Mouse (Mus musculus): ENCODE data around the gene Brsk2. TPM values are rescaled to one million over a fixed set of nuclear protein-coding genes. Genes with fewer than 3 reads are reported as not detected.

Brsk2 gene
- polyA plus RNA-seq, 1 experiment = 173 TPM

GRCm38 (mm10) chr7:141949799-141950103 is 200 bp downstream of the Brsk2 start:
- TF ChIP-seq POLR2A (IDR thresholded peaks at IDR 0.05; ENCODE audit: borderline replicate concordance, insufficient read depth, low read length) = no peak
- TF ChIP-seq CTCF (IDR thresholded peaks at IDR 0.05; ENCODE audit: borderline replicate concordance, insufficient read depth, low read depth, low read length) = no peak
- Histone ChIP-seq H3K4me3 (replicated peaks; ENCODE audit: insufficient read depth, low read depth, low read length) (peak overlapping the region; percentile 64), H3K4me1 (ENCODE audit: control insufficient read depth, insufficient read depth, low read length) (peaks cover 36% of the 10 kb centered on the region), H3K27ac (ENCODE audit: insufficient read depth, low read length) (peak overlapping the region; percentile 58), H3K27me3 (ENCODE audit: control insufficient read depth, insufficient read depth, low read length) (no peaks in the 10 kb centered on the region)
- 7% methylated on average over 47 of the region's 54 CpGs for WGBS
- no peak for DNase-seq

- DNase-seq = peak; percentile 75 to 80
- H3K4me3 ChIP-seq (replicated peaks; ENCODE audit: insufficient read depth, low read depth, low read length) = peak overlapping the region; percentile 64
- peak; percentile 39; the same call in 1 of the 2 replicates for TF ChIP-seq CTCF (IDR thresholded peaks at IDR 0.05; ENCODE audit: borderline replicate concordance, insufficient read depth, low read depth, low read length)
- TF ChIP-seq POLR2A (IDR thresholded peaks at IDR 0.05; ENCODE audit: borderline replicate concordance, insufficient read depth, low read length) = no peak
- peaks cover 40% of the 10 kb centered on the region for H3K4me1 ChIP-seq (ENCODE audit: control insufficient read depth, insufficient read depth, low read length)
- H3K27ac ChIP-seq (ENCODE audit: insufficient read depth, low read length) = peak overlapping the region; percentile 58
- H3K27me3 ChIP-seq (ENCODE audit: control insufficient read depth, insufficient read depth, low read length) = no peaks in the 10 kb centered on the region
- WGBS = under 1% methylated on average over 82 of the region's 84 CpGs
These were observed 808 bp downstream of the Brsk2 start for GRCm38 (mm10) chr7:141950104-141951013.

GRCm38 (mm10) chr7:141951821-141952220 is 2.3 kb downstream of the Brsk2 start:
- peak in 1 of 2 experiments; percentile 31 for DNase-seq
- H3K27ac ChIP-seq (ENCODE audit: insufficient read depth, low read length) = peak overlapping the region; percentile 34; the same call in 1 of the 2 replicates
- H3K4me3 ChIP-seq (replicated peaks; ENCODE audit: insufficient read depth, low read depth, low read length) = peak overlapping the region; percentile 64
- H3K4me1 ChIP-seq (ENCODE audit: control insufficient read depth, insufficient read depth, low read length) = peaks cover 55% of the 10 kb centered on the region
- WGBS = 38% methylated on average over 4 of the region's 4 CpGs
- TF ChIP-seq POLR2A (IDR thresholded peaks at IDR 0.05; ENCODE audit: borderline replicate concordance, insufficient read depth, low read length) = no peak
- no peak for TF ChIP-seq CTCF (IDR thresholded peaks at IDR 0.05; ENCODE audit: borderline replicate concordance, insufficient read depth, low read depth, low read length)
- no peaks in the 10 kb centered on the region for H3K27me3 ChIP-seq (ENCODE audit: control insufficient read depth, insufficient read depth, low read length)

- DNase-seq = peak; percentile 50 to 75
- peaks cover 61% of the 10 kb centered on the region for H3K4me1 ChIP-seq (ENCODE audit: control insufficient read depth, insufficient read depth, low read length)
- no peaks in the 10 kb centered on the region for H3K27me3 ChIP-seq (ENCODE audit: control insufficient read depth, insufficient read depth, low read length)
- H3K27ac ChIP-seq (ENCODE audit: insufficient read depth, low read length) = peak overlapping the region; percentile 41
- H3K4me3 ChIP-seq (replicated peaks; ENCODE audit: insufficient read depth, low read depth, low read length) = no peak overlapping the region
- TF ChIP-seq CTCF (IDR thresholded peaks at IDR 0.05; ENCODE audit: borderline replicate concordance, insufficient read depth, low read depth, low read length) (no peak), POLR2A (IDR thresholded peaks at IDR 0.05; ENCODE audit: borderline replicate concordance, insufficient read depth, low read length) (no peak)
- 9% methylated on average over 4 of the region's 4 CpGs for WGBS
These were observed 3.4 kb downstream of the Brsk2 start for GRCm38 (mm10) chr7:141952920-141953319.

GRCm38 (mm10) chr7:141953616-141954015 is 4.1 kb downstream of the Brsk2 start:
- DNase-seq = peak; percentile 57 to 64
- 13% methylated on average over 6 of the region's 6 CpGs for WGBS
- peak overlapping the region; percentile 41 for H3K27ac ChIP-seq (ENCODE audit: insufficient read depth, low read length)
- H3K4me3 ChIP-seq (replicated peaks; ENCODE audit: insufficient read depth, low read depth, low read length) = peak overlapping the region; percentile 3
- H3K27me3 ChIP-seq (ENCODE audit: control insufficient read depth, insufficient read depth, low read length) = no peaks in the 10 kb centered on the region
- TF ChIP-seq POLR2A (IDR thresholded peaks at IDR 0.05; ENCODE audit: borderline replicate concordance, insufficient read depth, low read length) (no peak), CTCF (IDR thresholded peaks at IDR 0.05; ENCODE audit: borderline replicate concordance, insufficient read depth, low read depth, low read length) (no peak)
- peaks cover 64% of the 10 kb centered on the region for H3K4me1 ChIP-seq (ENCODE audit: control insufficient read depth, insufficient read depth, low read length)

GRCm38 (mm10) chr7:141955565-141956173 is 6.1 kb downstream of the Brsk2 start:
- H3K27me3 ChIP-seq (ENCODE audit: control insufficient read depth, insufficient read depth, low read length) = no peaks in the 10 kb centered on the region
- WGBS = 30% methylated on average over 5 of the region's 5 CpGs
- H3K4me1 ChIP-seq (ENCODE audit: control insufficient read depth, insufficient read depth, low read length) = peaks cover 85% of the 10 kb centered on the region
- peak; percentile 43 to 64 for DNase-seq
- H3K27ac ChIP-seq (ENCODE audit: insufficient read depth, low read length) = peak overlapping the region; percentile 77
- H3K4me3 ChIP-seq (replicated peaks; ENCODE audit: insufficient read depth, low read depth, low read length) = no peak overlapping the region
- TF ChIP-seq CTCF (IDR thresholded peaks at IDR 0.05; ENCODE audit: borderline replicate concordance, insufficient read depth, low read depth, low read length) = no peak
- TF ChIP-seq POLR2A (IDR thresholded peaks at IDR 0.05; ENCODE audit: borderline replicate concordance, insufficient read depth, low read length) = no peak

GRCm38 (mm10) chr7:141956174-141956566 is 6.6 kb downstream of the Brsk2 start:
- H3K4me1 ChIP-seq (ENCODE audit: control insufficient read depth, insufficient read depth, low read length) = peaks cover 90% of the 10 kb centered on the region
- DNase-seq = peak; percentile 60 to 67
- no peak for TF ChIP-seq POLR2A (IDR thresholded peaks at IDR 0.05; ENCODE audit: borderline replicate concordance, insufficient read depth, low read length)
- TF ChIP-seq CTCF (IDR thresholded peaks at IDR 0.05; ENCODE audit: borderline replicate concordance, insufficient read depth, low read depth, low read length) = no peak
- 18% methylated on average over 8 of the region's 8 CpGs for WGBS
- H3K4me3 ChIP-seq (replicated peaks; ENCODE audit: insufficient read depth, low read depth, low read length) = no peak overlapping the region
- peak overlapping the region; percentile 77 for H3K27ac ChIP-seq (ENCODE audit: insufficient read depth, low read length)
- no peaks in the 10 kb centered on the region for H3K27me3 ChIP-seq (ENCODE audit: control insufficient read depth, insufficient read depth, low read length)

Data from cerebellum, adult 2 months (tissue).